Mouse (Mus musculus) frontal cortex, postnatal 25 days (tissue): ENCODE measurements at regions not wholly inside any gene's neighbourhood (a gene's known extent, or its start where the extent isn't known, plus 50 kb on each side); places are given as distances from the start of the nearest gene placed in this dataset.

Experiments used
- DNase-seq, 2 experiments: peaks; one replicate each; pipeline ENCODE4 v3.0.0; 2022; ENCODE audit warnings: low spot score in 2 of 2

- DNase-seq: no peak
Measured at GRCm38 (mm10) chr1:193951936-193952335, 581.8 kb upstream of the Camk1g start.

DNA sequence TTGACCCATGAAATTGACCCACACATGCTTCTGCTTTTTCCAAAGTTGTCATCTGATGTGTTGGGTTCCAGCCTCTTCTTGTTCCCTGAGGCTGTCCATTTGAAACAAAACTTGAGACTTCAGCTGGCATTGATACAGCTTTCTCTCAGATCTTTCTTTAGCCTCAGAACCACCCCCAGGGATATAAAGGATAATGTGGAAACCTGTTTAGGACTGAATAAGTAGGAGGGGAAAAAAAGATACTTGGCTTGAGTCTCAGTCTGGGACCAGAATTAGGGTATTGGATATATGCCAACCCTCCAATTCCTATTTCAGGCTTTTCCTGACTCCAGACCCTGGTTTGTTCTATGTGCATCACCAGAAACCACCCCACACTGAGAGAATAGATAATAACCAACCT, 579.7 kb upstream of the Camk1g start:
- DNase-seq: no peak

GRCm38 (mm10) chr1:193946953-193947586, 577.0 kb upstream of the Camk1g start:
- no peak for DNase-seq

DNA sequence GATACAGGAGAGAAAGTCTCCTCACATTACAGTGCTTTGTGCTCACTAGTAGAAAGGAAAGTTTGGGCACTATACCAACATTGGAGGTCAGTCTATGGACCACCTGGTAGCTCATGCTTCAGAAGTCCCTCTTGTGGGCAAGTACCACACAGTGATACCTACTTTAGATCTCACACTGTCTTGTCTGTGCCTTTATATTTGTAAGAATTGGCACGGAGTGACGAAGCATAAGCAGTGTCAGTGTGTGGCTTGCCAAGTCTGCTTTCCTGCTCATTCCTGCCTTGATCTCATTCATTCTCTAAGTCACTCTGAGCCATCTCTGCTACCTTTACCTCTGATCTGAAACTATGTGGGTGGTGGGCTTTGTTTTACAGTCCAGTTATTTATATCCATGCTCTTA, 565.9 kb upstream of the Camk1g start:
- no peak for DNase-seq

DNA sequence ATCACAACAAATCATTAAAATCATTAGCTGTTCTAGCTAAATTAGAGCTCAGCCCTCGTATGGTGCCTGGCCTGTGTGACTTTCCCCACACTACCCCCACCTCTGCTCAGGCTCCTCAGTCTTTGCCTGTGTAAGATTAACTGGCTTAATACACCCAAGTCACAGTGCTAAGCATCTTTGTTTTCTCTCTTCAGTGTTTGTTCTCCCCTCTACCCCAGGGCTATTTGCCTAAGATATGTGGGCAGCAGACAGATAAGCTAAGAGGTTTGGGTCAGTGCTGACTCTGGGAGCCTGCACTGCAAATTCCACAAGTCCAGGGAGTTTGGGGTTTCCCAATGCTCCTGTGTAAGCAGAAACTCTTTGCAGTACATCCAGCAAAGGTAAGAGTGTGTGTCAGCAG, 564.2 kb upstream of the Camk1g start:
- no peak for DNase-seq

- DNase-seq: no peak
Measured at GRCm38 (mm10) chr1:193931131-193931729, 561.1 kb upstream of the Camk1g start.

DNA sequence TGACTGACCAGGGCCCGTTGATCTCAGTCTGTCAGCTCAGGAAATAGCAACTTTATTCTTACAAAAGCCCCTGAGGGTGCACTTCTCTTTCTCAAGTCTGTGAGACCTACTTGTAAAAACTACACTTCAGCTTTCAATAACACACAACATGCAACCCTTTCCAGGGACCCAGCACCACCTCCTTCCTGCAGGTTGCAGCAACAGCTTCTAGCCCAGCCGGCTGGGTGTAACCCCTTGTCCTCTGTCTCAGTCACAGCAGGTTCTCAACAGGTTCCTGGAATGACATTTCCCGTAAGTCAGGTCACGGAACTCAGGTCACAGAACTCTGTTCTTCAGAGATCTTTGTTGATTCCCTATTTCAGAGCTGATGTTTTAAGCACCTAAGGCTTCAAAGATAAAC, 558.5 kb upstream of the Camk1g start:
- no peak for DNase-seq

GRCm38 (mm10) chr1:193922756-193923155, 552.7 kb upstream of the Camk1g start:
- DNase-seq: no peak

DNA sequence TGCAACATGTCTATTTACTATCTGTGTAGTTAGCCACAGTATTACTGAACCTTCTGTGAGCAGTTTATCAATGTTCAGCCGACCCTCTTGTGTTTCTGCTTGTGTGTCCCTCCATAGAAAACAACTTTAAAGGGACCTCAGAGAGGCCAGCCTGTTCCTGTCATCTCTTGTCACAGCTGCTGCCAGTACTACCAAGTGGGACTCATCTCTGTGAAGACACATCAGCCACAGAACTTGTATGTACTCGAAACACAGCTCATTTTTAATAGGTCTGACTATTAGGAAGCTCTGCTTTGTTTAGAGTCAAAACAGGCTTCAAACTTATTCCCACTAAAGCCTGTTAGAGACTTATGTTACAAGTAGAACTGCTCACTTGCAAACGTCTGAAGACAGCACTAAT, 549.1 kb upstream of the Camk1g start:
- no peak for DNase-seq

GRCm38 (mm10) chr1:193905711-193906110, 535.6 kb upstream of the Camk1g start:
- no peak for DNase-seq

DNA sequence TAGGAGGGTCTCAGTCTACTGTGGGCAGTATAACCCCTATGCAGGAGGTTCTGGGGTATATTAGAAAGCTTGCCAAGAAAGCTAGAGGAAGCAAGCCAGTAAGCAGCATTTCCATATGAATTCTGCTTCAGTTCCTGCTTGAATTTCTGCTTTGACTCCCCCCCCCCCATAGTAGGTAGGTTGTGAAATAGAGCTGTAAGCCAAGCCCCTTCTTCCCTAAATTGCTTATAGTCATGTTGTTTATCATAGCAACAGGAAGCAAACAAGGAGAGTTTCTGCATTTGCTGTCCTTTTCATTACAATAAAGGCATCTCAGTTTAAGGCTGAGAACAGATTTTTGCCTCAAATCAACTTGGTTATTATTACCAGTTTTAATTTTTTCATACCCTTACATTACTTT, 524.0 kb upstream of the Camk1g start:
- DNase-seq: no peak

GRCm38 (mm10) chr1:193876540-193876939, 506.4 kb upstream of the Camk1g start:
- DNase-seq: no peak

DNA sequence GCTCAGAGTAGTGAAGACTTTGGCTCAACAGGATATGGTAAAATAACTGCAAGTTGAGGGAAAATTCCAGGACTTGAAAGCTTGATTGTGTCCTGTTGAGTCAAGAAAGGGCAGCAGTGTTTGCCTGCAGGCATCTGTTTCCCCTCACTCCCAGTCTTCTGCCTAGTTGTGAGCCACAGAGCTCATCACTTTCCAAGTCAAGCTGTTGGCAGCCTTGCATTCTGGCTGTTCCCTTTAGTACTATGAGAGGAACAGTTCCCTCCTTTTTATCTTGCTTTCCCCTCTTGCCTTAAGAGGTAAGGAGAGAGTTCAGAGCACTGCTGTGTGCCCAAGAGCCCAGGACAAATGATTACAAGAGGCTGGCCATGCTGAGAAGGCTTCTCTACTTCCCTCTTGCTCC, 506.0 kb upstream of the Camk1g start:
- DNase-seq: no peak

GRCm38 (mm10) chr1:193875287-193875686, 505.2 kb upstream of the Camk1g start:
- DNase-seq: no peak

GRCm38 (mm10) chr1:193870731-193871130, 500.6 kb upstream of the Camk1g start:
- no peak for DNase-seq

- no peak for DNase-seq
Measured at GRCm38 (mm10) chr1:193868639-193869320, 498.7 kb upstream of the Camk1g start.

DNA sequence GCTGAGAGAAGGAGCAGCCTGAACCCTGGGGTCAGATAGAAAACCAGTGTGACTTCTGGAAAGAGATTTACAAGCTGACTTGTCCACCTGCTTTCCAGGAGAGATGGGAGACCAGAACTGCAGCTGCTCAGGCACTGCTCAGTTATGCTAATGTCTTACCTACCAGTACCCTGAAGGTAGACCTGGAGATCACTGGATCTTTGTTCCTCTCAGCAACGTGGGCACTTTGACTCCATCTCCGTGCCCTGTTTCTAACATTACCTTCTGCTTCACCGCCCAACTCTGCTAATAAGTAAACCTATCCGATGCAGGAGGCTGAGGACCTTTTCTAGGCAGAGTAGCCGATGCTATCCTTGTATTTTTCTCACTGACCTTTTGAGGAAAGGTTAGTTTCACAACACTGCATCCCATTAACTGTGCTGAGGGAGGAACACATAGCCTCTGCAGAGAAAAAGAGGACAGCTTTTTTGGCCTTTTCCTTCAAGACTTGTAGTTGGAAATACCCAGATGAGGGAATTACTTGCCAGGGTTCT, 490.7 kb upstream of the Camk1g start:
- no peak for DNase-seq

GRCm38 (mm10) chr1:193860354-193860753, 490.3 kb upstream of the Camk1g start:
- no peak for DNase-seq

GRCm38 (mm10) chr1:193859257-193860125, 489.4 kb upstream of the Camk1g start:
- DNase-seq: no peak

DNA sequence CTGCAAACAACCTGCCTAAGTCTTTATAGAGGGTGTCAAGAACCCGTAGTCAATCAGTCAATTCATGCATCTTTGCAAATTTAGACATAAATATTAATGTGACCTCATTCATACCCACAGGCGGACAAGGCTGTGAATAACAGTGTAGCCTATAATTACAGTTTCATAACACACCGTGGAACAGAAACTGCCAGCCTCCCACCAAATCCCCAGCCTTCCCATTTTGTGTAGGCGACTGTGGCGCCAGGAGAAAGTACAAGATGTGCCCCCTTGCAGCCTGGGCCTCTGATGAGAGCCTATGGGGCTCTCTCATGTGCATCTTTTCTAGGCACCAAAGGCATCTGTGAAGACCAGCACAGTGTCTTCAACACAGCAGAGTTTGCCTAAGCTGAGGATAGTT, 477.8 kb upstream of the Camk1g start:
- no peak for DNase-seq

- no peak for DNase-seq
Measured at GRCm38 (mm10) chr1:193844868-193845267, 474.8 kb upstream of the Camk1g start.

GRCm38 (mm10) chr1:193844461-193844860, 474.4 kb upstream of the Camk1g start:
- no peak for DNase-seq
